Mouse (Mus musculus) adrenal gland, postnatal 36 days (tissue): ENCODE measurements around the gene Dspp. TPM values are rescaled to one million over a fixed set of nuclear protein-coding genes. Genes with fewer than 3 reads are reported as not detected.

Source experiments
- DNase-seq, 2 experiments: peaks; one replicate each; pipeline ENCODE4 v3.0.0; 2021; ENCODE audit warnings: mixed read lengths in 1 of 2
- total RNA-seq, 2 experiments: library from RNA; stranded (reverse); gene quantifications; 2 replicates each; pipeline ENCODE4 v1.2.3; 2021

Gene Dspp
- total RNA-seq, 2 experiments from 2014 or later: not detected

GRCm38 (mm10) chr5:104201153-104201950 is 30.8 kb downstream of the Dspp start:
- DNase-seq: no peak

DNA sequence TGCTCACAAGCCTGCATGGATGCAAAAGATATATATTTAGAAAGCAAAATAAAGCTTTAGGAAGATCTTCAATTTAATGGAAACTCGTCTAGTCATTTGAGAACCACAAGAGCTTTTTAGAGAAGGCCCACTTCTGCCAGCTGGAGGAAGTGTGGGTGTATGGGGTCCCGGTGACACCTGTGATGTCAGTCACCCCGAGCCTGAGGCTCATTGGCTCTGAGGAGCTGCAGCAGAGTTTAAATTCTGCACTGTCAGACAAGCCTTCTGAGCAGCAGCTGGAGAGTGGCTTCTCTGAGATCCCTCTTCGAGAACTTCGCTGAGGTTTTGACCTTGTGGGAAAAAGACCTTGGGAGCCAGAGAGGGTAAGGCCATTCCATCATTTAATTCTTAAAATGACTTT is 31.8 kb downstream of the Dspp start, which contains the start of gene Dmp1:
Gene Dmp1 (plus strand): TSS at position 263 of the 400 bp plus-strand sequence.
- DNase-seq: peak; percentile 3 to 25

GRCm38 (mm10) chr5:104212531-104212930 is 42.0 kb downstream of the Dspp start:
- DNase-seq: no peak

DNA sequence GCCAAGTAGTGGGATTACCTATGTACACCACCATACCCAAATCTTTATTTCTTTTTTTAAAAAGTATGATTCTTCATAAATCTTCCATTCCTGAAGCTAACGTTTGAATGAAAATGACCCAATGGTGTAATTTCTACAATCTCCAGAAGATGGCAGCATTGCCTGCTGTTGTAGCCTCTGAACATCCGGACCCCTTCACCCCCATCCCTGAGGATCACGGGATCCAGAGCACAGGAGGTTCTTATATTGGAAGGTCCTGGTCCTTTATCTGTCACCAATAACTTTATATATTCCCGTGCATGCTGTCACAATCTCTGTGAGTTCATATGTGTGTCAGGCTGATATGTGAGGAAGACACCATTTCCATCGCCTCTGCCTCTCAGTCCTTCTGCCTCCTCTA is 48.4 kb downstream of the Dspp start:
- DNase-seq: peak in 1 of 2 experiments; percentile 20

DNA sequence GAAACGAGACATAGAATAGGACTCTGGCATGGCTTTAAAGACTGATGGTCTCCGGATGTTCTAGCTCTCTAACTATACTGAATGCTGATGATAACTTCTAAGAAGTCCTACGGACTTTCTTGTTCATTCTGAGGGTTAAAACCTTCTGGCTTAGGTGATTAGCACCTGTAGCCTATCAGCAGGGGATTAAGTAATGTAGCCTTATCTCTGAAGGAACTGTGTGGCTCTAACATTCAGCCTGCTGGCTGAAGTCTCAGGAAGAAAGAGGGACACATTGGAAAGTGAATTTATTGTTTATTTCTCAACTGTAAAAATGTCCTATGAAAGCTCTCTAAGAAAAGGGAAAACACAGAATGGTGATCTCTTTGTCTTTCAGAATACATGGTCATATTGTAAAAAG is 53.8 kb downstream of the Dspp start:
- no peak for DNase-seq

DNA sequence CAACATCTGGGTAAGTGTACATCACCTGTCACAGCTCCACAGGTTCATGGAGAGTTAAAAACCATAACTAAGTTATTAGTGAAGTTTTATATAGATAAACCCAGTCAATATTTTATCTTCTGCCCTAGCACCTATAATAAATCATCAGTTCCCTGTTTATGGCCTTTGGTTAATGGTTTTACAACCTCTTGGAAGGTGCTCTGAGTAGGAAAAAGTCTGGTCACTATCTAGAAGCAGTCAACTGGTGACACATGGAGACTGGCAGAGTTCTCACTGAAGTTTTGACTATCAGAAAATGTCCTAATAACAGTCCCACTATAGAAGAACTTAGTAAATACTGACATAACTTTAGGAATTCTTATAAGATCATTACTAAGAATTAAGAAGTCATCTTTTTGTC is 54.2 kb downstream of the Dspp start:
- no peak for DNase-seq

- no peak for DNase-seq
Measured at GRCm38 (mm10) chr5:104228497-104228896, 58.0 kb downstream of the Dspp start.

Other genes with a start within 250 kb of the Dspp start
- gene Hsd17b13, start 193.3 kb upstream of the Dspp start, total RNA-seq: under 1 TPM in 1 of 2 experiments, not detected in 1; 0.20 TPM
- gene Hsd17b11, start 148.8 kb upstream of the Dspp start, total RNA-seq: 10 to 100 TPM; 50.4 to 80.2 TPM
- 10 to 100 TPM; 58.6 to 67.5 TPM for gene Nudt9, start 124.4 kb upstream of the Dspp start, total RNA-seq
- not detected for gene Gm17660, start 93.1 kb upstream of the Dspp start, total RNA-seq
- 10 to 100 TPM; 24.9 to 34.7 TPM for gene Sparcl1, start 57.0 kb upstream of the Dspp start, total RNA-seq
- not detected for gene Dmp1, start 31.9 kb downstream of the Dspp start, total RNA-seq
- gene Ibsp, start 128.5 kb downstream of the Dspp start, total RNA-seq: not detected
- not detected for gene Mepe, start 154.6 kb downstream of the Dspp start, total RNA-seq